Mouse (Mus musculus) testis, adult 2 months (tissue): ENCODE data around the gene Ptbp1. TPM values are rescaled to one million over a fixed set of nuclear protein-coding genes. Genes with fewer than 3 reads are reported as not detected.
A peak's percentile ranks its signal among the peaks of the same experiment; 100 is the strongest.

Experiments used
- H3K27ac ChIP-seq: fragments of 200-500 bp; 2 replicates; pipeline ENCODE4 v1.5.1; 2012; ENCODE audit warnings: low read depth, low read length; ENCODE audit not compliant: control insufficient read depth, insufficient read depth
- H3K27me3 ChIP-seq: fragments of 200-500 bp; 2 replicates; pipeline ENCODE4 v1.6.1; 2012; ENCODE audit warnings: mild to moderate bottlenecking, low read length, moderate library complexity; ENCODE audit not compliant: control insufficient read depth, insufficient read depth
- H3K36me3 ChIP-seq: fragments of 200-500 bp; 2 replicates; pipeline ENCODE4 v1.6.1; 2012; ENCODE audit warnings: mild to moderate bottlenecking, low read length; ENCODE audit not compliant: control insufficient read depth, insufficient read depth
- H3K4me1 ChIP-seq: fragments of 200-500 bp; 2 replicates; pipeline ENCODE4 v1.6.1; 2012; ENCODE audit warnings: low read length; ENCODE audit not compliant: control insufficient read depth, insufficient read depth
- H3K4me3 ChIP-seq: fragments of 200-500 bp; 2 replicates; pipeline ENCODE4 v1.5.1; 2012; ENCODE audit warnings: low read depth, mild to moderate bottlenecking, low read length, moderate library complexity, mixed read lengths; ENCODE audit not compliant: control insufficient read depth
- CTCF ChIP-seq: fragments of 200-500 bp; IDR thresholded peaks from 2 replicates; pipeline ENCODE4 v1.5.1; 2012; ENCODE audit warnings: low read depth, mild to moderate bottlenecking, inconsistent platforms, low read length, moderate library complexity; ENCODE audit not compliant: control insufficient read depth, insufficient read depth, insufficient replicate concordance
- POLR2A ChIP-seq: fragments of 200-500 bp; IDR thresholded peaks from 2 replicates; pipeline ENCODE4 v1.6.1; 2012; ENCODE audit warnings: low read depth, mild to moderate bottlenecking, inconsistent platforms, low read length, moderate library complexity; ENCODE audit not compliant: control insufficient read depth
- polyA plus RNA-seq: library from polyadenylated mRNA; depleted of rRNA; stranded (reverse); fragments of >200 nt; gene quantifications from 2 replicates; pipeline ENCODE4 v1.2.3, GENCODE M21; 2012; rRNA removed

Ptbp1 gene
- polyA plus RNA-seq, 1 experiment = 126 TPM

GRCm38 (mm10) chr10:79900951-79901410, 46.8 kb downstream of the Ptbp1 start:
- no peak for TF ChIP-seq POLR2A
- no peak for TF ChIP-seq CTCF
- H3K4me1 ChIP-seq = no peaks in the 10 kb centered on the region
- H3K27ac ChIP-seq = no peak overlapping the region
- H3K27me3 ChIP-seq = no peaks in the 10 kb centered on the region
- H3K36me3 ChIP-seq = no peaks in the 10 kb centered on the region
- H3K4me3 ChIP-seq = no peak overlapping the region

- Histone ChIP-seq H3K27ac (no peak overlapping the region), H3K27me3 (no peaks in the 10 kb centered on the region), H3K4me3 (no peak overlapping the region), H3K36me3 (no peaks in the 10 kb centered on the region), H3K4me1 (peaks cover 7% of the 10 kb centered on the region)
- no peak for TF ChIP-seq CTCF
- no peak for TF ChIP-seq POLR2A
Measured at GRCm38 (mm10) chr10:79906712-79907111, 52.5 kb downstream of the Ptbp1 start.

GRCm38 (mm10) chr10:79907415-79907814, 53.2 kb downstream of the Ptbp1 start:
- no peak for TF ChIP-seq POLR2A
- no peak for TF ChIP-seq CTCF
- Histone ChIP-seq H3K4me1 (peaks cover 7% of the 10 kb centered on the region), H3K27ac (no peak overlapping the region), H3K27me3 (no peaks in the 10 kb centered on the region), H3K36me3 (no peaks in the 10 kb centered on the region), H3K4me3 (peak overlapping the region; percentile 27)

- no peaks in the 10 kb centered on the region for H3K27me3 ChIP-seq
- TF ChIP-seq POLR2A = peak; percentile 69
- TF ChIP-seq CTCF = no peak
- no peaks in the 10 kb centered on the region for H3K36me3 ChIP-seq
- H3K27ac ChIP-seq = peak within 1 kb of the TSS; percentile 99
- H3K4me3 ChIP-seq = peak within 1 kb of the TSS; percentile 97
- peaks cover 7% of the 10 kb centered on the region for H3K4me1 ChIP-seq
Measured at GRCm38 (mm10) chr10:79908167-79909091, 54.2 kb downstream of the Ptbp1 start, which contains the start of gene Med16. Med16 (minus strand) TSS chr10:79908923.

GRCm38 (mm10) chr10:79909092-79909922, 55.1 kb downstream of the Ptbp1 start:
- H3K27me3 ChIP-seq = no peaks in the 10 kb centered on the region
- peak overlapping the region; percentile 57 for H3K27ac ChIP-seq
- H3K4me1 ChIP-seq = peaks cover 7% of the 10 kb centered on the region
- H3K36me3 ChIP-seq = no peaks in the 10 kb centered on the region
- TF ChIP-seq CTCF (no peak), POLR2A (no peak)
- no peak overlapping the region; the same call in 1 of the 2 replicates for H3K4me3 ChIP-seq

GRCm38 (mm10) chr10:79910556-79910955, 56.3 kb downstream of the Ptbp1 start, which contains the start of gene Gm26602:
Gm26602 (plus strand) TSS chr10:79910856.
- Histone ChIP-seq H3K36me3 (no peaks in the 10 kb centered on the region), H3K27ac (no peak within 1 kb of the TSS), H3K4me3 (no peak within 1 kb of the TSS), H3K4me1 (peaks cover 7% of the 10 kb centered on the region), H3K27me3 (no peaks in the 10 kb centered on the region)
- no peak for TF ChIP-seq CTCF
- TF ChIP-seq POLR2A = no peak

- H3K4me1 ChIP-seq = peaks cover 18% of the 10 kb centered on the region
Measured at GRCm38 (mm10) chr10:79912412-79912811, 58.2 kb downstream of the Ptbp1 start.

More at GRCm38 (mm10) chr10:79912412-79912811, 58.2 kb downstream of the Ptbp1 start:
- no peaks in the 10 kb centered on the region for H3K27me3 ChIP-seq
- H3K4me3 ChIP-seq = no peak overlapping the region
- H3K27ac ChIP-seq = no peak overlapping the region
- H3K36me3 ChIP-seq = no peaks in the 10 kb centered on the region
- TF ChIP-seq CTCF = no peak
- TF ChIP-seq POLR2A = no peak

Other genes starting within 250 kb of the Ptbp1 start
- gene C2cd4c, start 240.4 kb upstream of the Ptbp1 start, polyA plus RNA-seq = 0.91 and 1.5 TPM in 2 replicates
- 4.5 and 5.8 TPM in 2 replicates for gene Shc2, start 216.5 kb upstream of the Ptbp1 start, polyA plus RNA-seq
- not detected in 2 replicates for gene Odf3l2, start 208.7 kb upstream of the Ptbp1 start, polyA plus RNA-seq
- not detected in 2 replicates for gene Madcam1, start 189.9 kb upstream of the Ptbp1 start, polyA plus RNA-seq
- gene Tpgs1, start 185.1 kb upstream of the Ptbp1 start, polyA plus RNA-seq = 33.9 and 36.7 TPM in 2 replicates
- 855 and 952 TPM in 2 replicates for gene Cdc34, start 172.2 kb upstream of the Ptbp1 start, polyA plus RNA-seq
- 0.33 and 0.52 TPM in 2 replicates for gene Gzmm, start 165.4 kb upstream of the Ptbp1 start, polyA plus RNA-seq
- 849 and 920 TPM in 2 replicates for gene Bsg, start 149.9 kb upstream of the Ptbp1 start, polyA plus RNA-seq
- gene Hcn2, start 137.8 kb upstream of the Ptbp1 start, polyA plus RNA-seq = 0.69 and 0.88 TPM in 2 replicates
- gene Polrmt, start 107.8 kb upstream of the Ptbp1 start, polyA plus RNA-seq = 30.6 and 32.5 TPM in 2 replicates
- gene Fgf22, start 99.4 kb upstream of the Ptbp1 start, polyA plus RNA-seq = 0.28 and 0.53 TPM in 2 replicates
- gene Rnf126, start 87.5 kb upstream of the Ptbp1 start, polyA plus RNA-seq = 989 and 1,153 TPM in 2 replicates
- gene Fstl3, start 77.2 kb upstream of the Ptbp1 start, polyA plus RNA-seq = 13.8 and 16.1 TPM in 2 replicates
- 0.11 TPM in 1 of 2 replicates, not detected in the other for gene Prss57, start 63.5 kb upstream of the Ptbp1 start, polyA plus RNA-seq
- gene Palm, start 60.9 kb upstream of the Ptbp1 start, polyA plus RNA-seq = 8.1 and 9.1 TPM in 2 replicates
- 0.27 and 0.36 TPM in 2 replicates for gene Misp, start 33.4 kb upstream of the Ptbp1 start, polyA plus RNA-seq
- 0.72 and 0.90 TPM in 2 replicates for gene Prtn3, start 20.0 kb downstream of the Ptbp1 start, polyA plus RNA-seq
- 1.6 and 2.7 TPM in 2 replicates for gene Plppr3, start 20.2 kb downstream of the Ptbp1 start, polyA plus RNA-seq
- 0.11 and 0.22 TPM in 2 replicates for gene Elane, start 31.8 kb downstream of the Ptbp1 start, polyA plus RNA-seq
- 18.0 and 33.8 TPM in 2 replicates for gene Cfd, start 36.4 kb downstream of the Ptbp1 start, polyA plus RNA-seq
- gene Med16, start 54.5 kb downstream of the Ptbp1 start, polyA plus RNA-seq = 163 and 181 TPM in 2 replicates
- gene Gm26602, start 56.4 kb downstream of the Ptbp1 start, polyA plus RNA-seq = not detected in 2 replicates
- 0.75 and 0.99 TPM in 2 replicates for gene Kiss1r, start 62.5 kb downstream of the Ptbp1 start, polyA plus RNA-seq
- gene R3hdm4, start 66.8 kb downstream of the Ptbp1 start, polyA plus RNA-seq = 15.0 and 15.2 TPM in 2 replicates
- gene Arid3a, start 72.6 kb downstream of the Ptbp1 start, polyA plus RNA-seq = 59.5 and 65.0 TPM in 2 replicates
- 33.9 and 36.5 TPM in 2 replicates for gene Wdr18, start 105.7 kb downstream of the Ptbp1 start, polyA plus RNA-seq
- gene Grin3b, start 116.3 kb downstream of the Ptbp1 start, polyA plus RNA-seq = 17.4 and 18.9 TPM in 2 replicates
- 202 and 209 TPM in 2 replicates for gene Tmem259, start 129.9 kb downstream of the Ptbp1 start, polyA plus RNA-seq
- 4.4 and 6.8 TPM in 2 replicates for gene Cnn2, start 134.2 kb downstream of the Ptbp1 start, polyA plus RNA-seq
- 2.2 and 2.3 TPM in 2 replicates for gene Abca7, start 142.1 kb downstream of the Ptbp1 start, polyA plus RNA-seq
- gene Arhgap45, start 162.2 kb downstream of the Ptbp1 start, polyA plus RNA-seq = 2.1 and 3.4 TPM in 2 replicates
- 104 and 113 TPM in 2 replicates for gene Polr2e, start 185.4 kb downstream of the Ptbp1 start, polyA plus RNA-seq
- 3,516 and 3,720 TPM in 2 replicates for gene Gpx4, start 192.7 kb downstream of the Ptbp1 start, polyA plus RNA-seq